Mouse (Mus musculus) midbrain, embryonic 16.5 days (tissue): Measurements from ENCODE around the gene Sbno1. TPM values are rescaled to one million over a fixed set of nuclear protein-coding genes. Genes with fewer than 3 reads are reported as not detected.

Source experiments
- ATAC-seq: fragments of 200-750 bp; cut with Nextera tagmentation; 2 replicates; pipeline ENCODE4 v1.8.0; 2017; ENCODE audit warnings: moderate TSS enrichment
- H3K27ac ChIP-seq: fragments of 300-500 bp; sonication (generic); 2 replicates; pipeline ENCODE4 v1.5.1; 2014; ENCODE audit warnings: mild to moderate bottlenecking, low read length, mixed read lengths
- H3K27me3 ChIP-seq: fragments of 300-500 bp; sonication (generic); 2 replicates; pipeline ENCODE4 v1.6.1; 2014; ENCODE audit warnings: low read depth, low read length, mixed read lengths; ENCODE audit not compliant: control insufficient read depth, insufficient read depth
- H3K36me3 ChIP-seq: fragments of 300-500 bp; sonication (generic); 2 replicates; pipeline ENCODE4 v1.6.1; 2014; ENCODE audit warnings: mild to moderate bottlenecking, low read length, moderate library complexity, mixed read lengths; ENCODE audit not compliant: control insufficient read depth, insufficient read depth
- H3K4me1 ChIP-seq: fragments of 300-500 bp; sonication (generic); 2 replicates; pipeline ENCODE4 v1.6.1; 2014; ENCODE audit warnings: mild to moderate bottlenecking, low read length, mixed read lengths; ENCODE audit not compliant: control insufficient read depth, insufficient read depth
- H3K4me2 ChIP-seq: fragments of 300-500 bp; sonication (generic); 2 replicates; pipeline ENCODE4 v1.6.1; 2014; ENCODE audit warnings: mild to moderate bottlenecking, low read length, mixed read lengths
- H3K4me3 ChIP-seq: fragments of 300-500 bp; sonication (generic); 2 replicates; pipeline ENCODE4 v1.5.1; 2014; ENCODE audit warnings: low read depth, mild to moderate bottlenecking, low read length, moderate library complexity, mixed read lengths
- H3K9ac ChIP-seq: fragments of 300-500 bp; sonication (generic); 2 replicates; pipeline ENCODE4 v1.6.1; 2014; ENCODE audit warnings: low read depth, low read length, mixed read lengths
- H3K9me3 ChIP-seq: fragments of 300-500 bp; sonication (generic); replicated peaks from 2 replicates; pipeline ENCODE4 v1.6.1; 2014; ENCODE audit warnings: mild to moderate bottlenecking, low read length, mixed read lengths; ENCODE audit not compliant: control insufficient read depth, poor library complexity, severe bottlenecking
- WGBS: fragments of 180-500 bp; shearing (Covaris S2); extraction: QIAGEN DNeasy Blood & Tissue Kit; methylation state at CpG from one replicate; pipeline ENCODE4 v1.1.7; 2014; 5-methylcytosine and 5-hydroxymethylcytosine counted together
- microRNA-seq: library from miRNA; unstranded; fragments of <30 nt; microRNA quantifications from one replicate; pipeline ENCODE4, GENCODE M21; 2017
- polyA plus RNA-seq: library from polyadenylated mRNA; unstranded; fragments of >200 nt; fragmentation: Nextera tagmentation; extraction: Ambion mirVana; gene quantifications from 2 replicates; pipeline ENCODE4 v1.2.1, GENCODE M21; 2015

The Sbno1 gene
- polyA plus RNA-seq, 1 experiment from 2014 or later: 94.5 TPM

DNA sequence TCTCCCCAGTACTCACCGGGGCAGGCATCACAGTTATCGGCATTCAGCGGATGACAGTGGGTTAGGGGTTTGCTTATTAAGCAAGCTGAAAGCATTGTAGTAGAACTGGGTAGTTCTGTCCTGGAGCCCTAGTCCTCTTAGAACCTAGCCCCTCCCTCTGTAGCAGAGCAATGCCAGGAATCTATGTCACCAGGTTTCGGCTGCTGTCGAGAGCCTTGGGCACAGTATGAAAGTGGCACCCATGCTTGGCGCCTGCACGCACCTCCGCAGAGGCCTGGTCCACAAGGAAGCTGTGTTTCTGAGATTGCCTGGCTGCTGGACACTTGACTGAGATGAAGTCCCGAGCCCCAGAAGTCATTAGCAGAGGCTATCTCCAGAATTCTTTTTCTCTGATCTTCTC is 88.7 kb downstream of the Sbno1 start:
- H3K4me3 ChIP-seq: no peak overlapping the region
- H3K27me3 ChIP-seq: no peaks in the 10 kb centered on the region
- H3K9me3 ChIP-seq: no peaks in the 10 kb centered on the region
- WGBS: 91% methylated on average over 9 of the region's 9 CpGs
- H3K4me1 ChIP-seq: peaks cover 7% of the 10 kb centered on the region
- no peak overlapping the region for H3K9ac ChIP-seq
- H3K36me3 ChIP-seq: no peaks in the 10 kb centered on the region
- no peak overlapping the region for H3K4me2 ChIP-seq
- no peak for ATAC-seq
- no peak overlapping the region for H3K27ac ChIP-seq

GRCm38 (mm10) chr5:124334392-124334791 is 91.4 kb downstream of the Sbno1 start:
- ATAC-seq: peak; percentile 79
- H3K4me1 ChIP-seq: peaks cover 7% of the 10 kb centered on the region
- H3K4me3 ChIP-seq: no peak overlapping the region
- H3K9ac ChIP-seq: peak overlapping the region; percentile 52; the same call in 1 of the 2 replicates
- H3K27me3 ChIP-seq: no peaks in the 10 kb centered on the region
- H3K36me3 ChIP-seq: no peaks in the 10 kb centered on the region
- no peak overlapping the region for H3K4me2 ChIP-seq
- H3K9me3 ChIP-seq: no peaks in the 10 kb centered on the region
- WGBS: 19% methylated on average over 6 of the region's 6 CpGs
- H3K27ac ChIP-seq: peak overlapping the region; percentile 81

DNA sequence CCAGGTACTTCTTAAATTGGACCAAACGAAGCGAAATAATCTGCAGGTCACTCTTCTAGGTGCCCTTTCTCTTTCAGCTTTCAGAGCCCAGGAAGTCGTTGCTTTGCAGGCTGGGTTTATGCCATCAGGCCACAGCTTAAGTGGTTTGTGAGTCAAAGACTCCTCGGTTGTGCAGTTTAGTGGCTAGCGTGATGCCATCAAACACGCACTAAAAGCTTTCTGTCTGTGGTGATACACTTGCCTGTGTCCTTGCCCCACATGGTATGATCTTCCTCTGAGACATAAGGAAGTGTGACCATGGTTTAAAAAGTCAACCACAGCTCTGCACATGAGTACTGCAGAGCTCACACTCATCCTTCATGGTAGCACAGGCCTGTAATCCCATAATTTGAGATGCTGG is 95.7 kb downstream of the Sbno1 start:
- ATAC-seq: no peak
- no peak overlapping the region for H3K9ac ChIP-seq
- H3K4me1 ChIP-seq: peaks cover 24% of the 10 kb centered on the region
- no peaks in the 10 kb centered on the region for H3K9me3 ChIP-seq
- no peaks in the 10 kb centered on the region for H3K27me3 ChIP-seq
- no peak overlapping the region for H3K27ac ChIP-seq
- no peak overlapping the region for H3K4me2 ChIP-seq
- H3K4me3 ChIP-seq: no peak overlapping the region
- 92% methylated on average over 6 of the region's 6 CpGs for WGBS
- H3K36me3 ChIP-seq: no peaks in the 10 kb centered on the region

GRCm38 (mm10) chr5:124327510-124328364 is 98.1 kb downstream of the Sbno1 start, which contains the start of the genes Mphosph9 and 2810006K23Rik:
Gene Mphosph9, minus strand, starts transcription at chr5:124327972.
Gene 2810006K23Rik, plus strand, starts transcription at chr5:124328089.
- ATAC-seq: peak; percentile 98
- Histone ChIP-seq H3K4me1 (peaks cover 18% of the 10 kb centered on the region), H3K9me3 (no peaks in the 10 kb centered on the region), H3K9ac (peak within 1 kb of the TSS; percentile 80), H3K27ac (peak within 1 kb of the TSS; percentile 98), H3K36me3 (no peaks in the 10 kb centered on the region), H3K27me3 (no peaks in the 10 kb centered on the region), H3K4me3 (peak within 1 kb of the TSS; percentile 74), H3K4me2 (peak within 1 kb of the TSS; percentile 90)
- under 1% methylated on average over 71 of the region's 72 CpGs for WGBS

DNA sequence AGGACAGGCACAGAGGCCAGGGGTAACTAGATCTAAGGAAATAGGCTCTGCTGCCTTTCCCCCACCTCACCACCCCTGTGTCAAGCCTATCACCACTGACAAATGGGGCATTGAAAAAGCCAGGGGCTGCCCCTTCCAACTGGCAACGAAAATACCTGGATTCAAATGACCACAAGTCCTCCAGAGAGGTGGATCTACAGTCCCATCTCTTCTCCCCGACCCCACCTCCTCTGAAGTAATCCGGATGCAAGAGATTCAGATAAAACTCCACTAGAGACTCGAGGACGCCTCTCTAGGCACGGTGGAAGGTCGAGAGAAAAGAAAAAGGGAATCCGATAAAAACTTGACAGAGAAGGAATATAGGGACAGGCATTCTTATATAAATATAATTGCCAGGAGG is 99.0 kb downstream of the Sbno1 start:
- H3K4me3 ChIP-seq: peak overlapping the region; percentile 74
- H3K4me1 ChIP-seq: peaks cover 18% of the 10 kb centered on the region
- no peak for ATAC-seq
- WGBS: 1% methylated on average over 8 of the region's 8 CpGs
- H3K36me3 ChIP-seq: no peaks in the 10 kb centered on the region
- H3K9ac ChIP-seq: peak overlapping the region; percentile 80
- no peaks in the 10 kb centered on the region for H3K27me3 ChIP-seq
- peak overlapping the region; percentile 98 for H3K27ac ChIP-seq
- H3K4me2 ChIP-seq: peak overlapping the region; percentile 87
- no peaks in the 10 kb centered on the region for H3K9me3 ChIP-seq

Small RNA genes lying within 50 kb of the gene (microRNA-seq; reads per million reads assigned to microRNA genes)
- gene Gm27486: 1.4 reads per million

Other genes with a start within 250 kb of the Sbno1 start
- 9.6 and 10.9 TPM in 2 replicates for gene Pitpnm2, start 176.2 kb downstream of the Sbno1 start, polyA plus RNA-seq
- 9.3 and 10.8 TPM in 2 replicates for gene Mphosph9, start 98.0 kb downstream of the Sbno1 start, polyA plus RNA-seq
- gene 2810006K23Rik, start 97.9 kb downstream of the Sbno1 start, polyA plus RNA-seq: 10.5 and 11.1 TPM in 2 replicates
- 40.4 and 53.6 TPM in 2 replicates for gene Cdk2ap1, start 62.9 kb downstream of the Sbno1 start, polyA plus RNA-seq
- 12.3 and 15.4 TPM in 2 replicates for gene Kmt5a, start 13.9 kb upstream of the Sbno1 start, polyA plus RNA-seq
- 25.3 and 29.9 TPM in 2 replicates for gene Rilpl2, start 52.4 kb upstream of the Sbno1 start, polyA plus RNA-seq
- gene Snrnp35, start 57.1 kb upstream of the Sbno1 start, polyA plus RNA-seq: 19.9 and 21.7 TPM in 2 replicates
- 10.6 and 11.7 TPM in 2 replicates for gene Rilpl1, start 105.4 kb upstream of the Sbno1 start, polyA plus RNA-seq
- 340 and 348 TPM in 2 replicates for gene Tmed2, start 114.7 kb upstream of the Sbno1 start, polyA plus RNA-seq
- 25.7 and 27.8 TPM in 2 replicates for gene Ddx55, start 126.9 kb upstream of the Sbno1 start, polyA plus RNA-seq
- gene Eif2b1, start 153.1 kb upstream of the Sbno1 start, polyA plus RNA-seq: 62.1 and 63.6 TPM in 2 replicates
- 46.6 and 48.6 TPM in 2 replicates for gene Gtf2h3, start 153.1 kb upstream of the Sbno1 start, polyA plus RNA-seq
- 32.0 and 33.1 TPM in 2 replicates for gene Atp6v0a2, start 202.6 kb upstream of the Sbno1 start, polyA plus RNA-seq